Mouse (Mus musculus) stomach, embryonic 16.5 days (tissue): ENCODE measurements around the gene Ip6k1. TPM values are rescaled to one million over a fixed set of nuclear protein-coding genes. Genes with fewer than 3 reads are reported as not detected.

ENCODE experiments used
- ATAC-seq: fragments of 200-750 bp; cut with Nextera tagmentation; 2 replicates; pipeline ENCODE4 v1.8.0; 2017; ENCODE audit warnings: moderate number of reproducible peaks, moderate TSS enrichment; ENCODE audit not compliant: insufficient read depth, low FRiP score
- H3K27ac ChIP-seq: fragments of 300-500 bp; sonication (generic); 2 replicates; pipeline ENCODE4 v1.5.1; 2014; ENCODE audit warnings: low read length
- H3K27me3 ChIP-seq: fragments of 300-500 bp; sonication (generic); 2 replicates; pipeline ENCODE4 v1.6.1; 2014; ENCODE audit warnings: low read length, control low read depth, mixed read lengths; ENCODE audit not compliant: control insufficient read depth, insufficient read depth
- H3K36me3 ChIP-seq: fragments of 300-500 bp; sonication (generic); 2 replicates; pipeline ENCODE4 v1.6.1; 2014; ENCODE audit warnings: low read length; ENCODE audit not compliant: control insufficient read depth, insufficient read depth
- H3K4me1 ChIP-seq: fragments of 300-500 bp; sonication (generic); 2 replicates; pipeline ENCODE4 v1.6.1; 2014; ENCODE audit warnings: low read length, control low read depth, mixed read lengths; ENCODE audit not compliant: control insufficient read depth, insufficient read depth
- H3K4me2 ChIP-seq: fragments of 300-500 bp; sonication (generic); 2 replicates; pipeline ENCODE4 v1.6.1; 2014; ENCODE audit warnings: low read depth, low read length, mixed read lengths
- H3K4me3 ChIP-seq: fragments of 300-500 bp; sonication (generic); replicated peaks from 2 replicates; pipeline ENCODE4 v1.5.1; 2014; ENCODE audit warnings: mild to moderate bottlenecking, low read length
- H3K9ac ChIP-seq: fragments of 300-500 bp; sonication (generic); 2 replicates; pipeline ENCODE4 v1.6.1; 2014; ENCODE audit warnings: low read length
- H3K9me3 ChIP-seq: fragments of 300-500 bp; sonication (generic); replicated peaks from 2 replicates; pipeline ENCODE4 v1.6.1; 2016; ENCODE audit warnings: low read length, control low read depth; ENCODE audit not compliant: control insufficient read depth
- WGBS: fragments of 180-500 bp; shearing (Covaris S2); extraction: QIAGEN DNeasy Blood & Tissue Kit; methylation state at CpG from one replicate; pipeline ENCODE4 v1.1.7; 2014; 5-methylcytosine and 5-hydroxymethylcytosine counted together
- polyA plus RNA-seq: library from polyadenylated mRNA; unstranded; fragments of >200 nt; fragmentation: Nextera tagmentation; extraction: Ambion mirVana; gene quantifications from 2 replicates; pipeline ENCODE4 v1.2.1, GENCODE M21; 2015

The Ip6k1 gene
- polyA plus RNA-seq, 1 experiment from 2014 or later: 50.5 TPM

GRCm38 (mm10) chr9:108072481-108072924 lies 70.2 kb downstream of the Ip6k1 start:
- ATAC-seq: no peak
- 0 out of 2 replicates have a peak overlapping the region, but pooled peaks have one; percentile 9 for H3K9ac ChIP-seq
- no peaks in the 10 kb centered on the region for H3K27me3 ChIP-seq
- no peak overlapping the region for H3K4me2 ChIP-seq
- WGBS: 51% methylated on average over 9 of the region's 9 CpGs
- H3K4me1 ChIP-seq: 0 out of 2 replicates have a peak, but pooled peaks cover 4% of the 10 kb centered on the region
- no peaks in the 10 kb centered on the region for H3K9me3 ChIP-seq
- H3K27ac ChIP-seq: peak overlapping the region; percentile 64
- H3K4me3 ChIP-seq: no peak overlapping the region
- H3K36me3 ChIP-seq: peaks cover 13% of the 10 kb centered on the region

DNA sequence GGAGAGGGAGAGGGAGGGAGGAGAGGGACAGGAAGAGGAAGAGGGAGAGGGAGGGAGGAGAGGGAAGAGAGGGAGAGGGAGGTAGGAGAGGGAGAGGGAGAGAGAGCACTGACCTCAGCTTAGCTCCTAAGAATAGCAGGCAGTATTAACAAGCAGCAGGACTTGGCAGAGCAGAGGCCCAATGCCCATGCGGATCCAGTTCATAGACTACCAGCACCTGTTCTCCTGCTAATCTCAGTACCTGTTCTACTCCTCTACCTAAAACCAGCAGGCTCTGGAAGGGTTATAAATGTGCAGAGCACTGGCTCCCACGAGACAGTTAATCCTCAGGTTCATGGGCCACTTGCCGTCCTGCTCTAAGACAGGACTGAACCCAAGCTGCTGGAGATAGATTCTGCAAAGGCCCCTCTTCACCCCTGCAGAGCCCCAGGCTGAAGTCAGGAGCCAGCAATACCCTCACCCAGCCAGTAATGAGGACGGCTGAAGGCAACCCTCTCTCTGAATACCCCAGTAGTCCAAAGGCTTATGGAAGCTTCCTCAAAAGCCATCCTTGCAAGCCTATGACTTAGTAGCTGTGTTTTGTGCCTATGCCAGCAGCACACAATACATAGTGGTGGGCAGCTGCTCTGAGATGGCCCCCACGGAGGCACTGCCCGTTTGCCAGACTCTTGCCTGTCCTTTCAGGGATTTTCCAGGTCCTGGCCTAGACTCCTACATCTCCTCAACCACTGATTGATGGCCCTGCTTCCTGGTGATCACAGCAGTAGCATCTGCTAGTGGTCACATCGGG lies 71.0 kb downstream of the Ip6k1 start:
- ATAC-seq: no peak
- 68% methylated on average over 7 of the region's 7 CpGs for WGBS

GRCm38 (mm10) chr9:108080168-108080567 lies 77.9 kb downstream of the Ip6k1 start, which contains the start of gene Mst1:
TSS of gene Mst1 (plus strand) at chr9:108080436.
- Histone ChIP-seq H3K27me3 (peaks cover 21% of the 10 kb centered on the region), H3K4me2 (peak within 1 kb of the TSS; percentile 95), H3K36me3 (no peaks in the 10 kb centered on the region), H3K27ac (peak within 1 kb of the TSS; percentile 92), H3K9me3 (no peaks in the 10 kb centered on the region), H3K4me3 (peak within 1 kb of the TSS; percentile 95), H3K9ac (peak within 1 kb of the TSS; percentile 97), H3K4me1 (peaks cover 24% of the 10 kb centered on the region)
- WGBS: 66% methylated on average over 5 of the region's 5 CpGs
- peak; percentile 43; the same call in 1 of the 2 replicates for ATAC-seq

More for the DNA sequence above, 71.0 kb downstream of the Ip6k1 start:
- H3K27ac ChIP-seq: no peak overlapping the region
- H3K9me3 ChIP-seq: no peaks in the 10 kb centered on the region
- H3K36me3 ChIP-seq: peaks cover 13% of the 10 kb centered on the region
- H3K9ac ChIP-seq: no peak overlapping the region
- no peak overlapping the region for H3K4me3 ChIP-seq
- H3K27me3 ChIP-seq: no peaks in the 10 kb centered on the region
- H3K4me1 ChIP-seq: peaks cover 9% of the 10 kb centered on the region; the same call in 1 of the 2 replicates
- H3K4me2 ChIP-seq: no peak overlapping the region

DNA sequence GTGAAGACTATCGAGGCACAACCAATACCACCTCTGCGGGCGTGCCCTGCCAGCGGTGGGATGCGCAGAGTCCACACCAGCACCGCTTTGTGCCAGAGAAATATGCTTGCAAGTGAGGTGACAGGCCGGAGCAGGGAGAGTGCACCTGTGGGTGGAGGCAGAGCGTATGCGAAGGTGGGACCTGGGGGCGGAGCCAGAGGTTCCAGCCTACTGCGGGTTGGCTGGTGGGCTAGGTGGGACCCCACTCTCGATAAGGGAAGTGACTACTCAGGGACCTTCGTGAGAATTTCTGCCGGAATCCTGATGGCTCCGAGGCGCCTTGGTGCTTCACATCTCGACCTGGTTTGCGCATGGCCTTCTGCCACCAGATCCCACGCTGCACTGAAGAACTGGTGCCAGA lies 80.2 kb downstream of the Ip6k1 start:
- Histone ChIP-seq H3K4me2 (peak overlapping the region; percentile 43), H3K27ac (no peak overlapping the region), H3K27me3 (peaks cover 21% of the 10 kb centered on the region), H3K36me3 (peaks cover 10% of the 10 kb centered on the region), H3K4me1 (peaks cover 24% of the 10 kb centered on the region), H3K9me3 (no peaks in the 10 kb centered on the region), H3K9ac (peak overlapping the region; percentile 48), H3K4me3 (peak overlapping the region; percentile 28)
- no peak for ATAC-seq
- 7% methylated on average over 19 of the region's 19 CpGs for WGBS

GRCm38 (mm10) chr9:108082988-108083431 lies 80.7 kb downstream of the Ip6k1 start, which contains the start of gene Rnf123:
TSS of gene Rnf123 (minus strand) at chr9:108083346.
- Histone ChIP-seq H3K4me2 (peak within 1 kb of the TSS; percentile 43), H3K4me3 (peak within 1 kb of the TSS; percentile 28), H3K4me1 (peaks cover 22% of the 10 kb centered on the region), H3K36me3 (peaks cover 14% of the 10 kb centered on the region), H3K27me3 (peaks cover 21% of the 10 kb centered on the region), H3K27ac (no peak within 1 kb of the TSS), H3K9ac (peak within 1 kb of the TSS; percentile 48), H3K9me3 (no peaks in the 10 kb centered on the region)
- ATAC-seq: no peak
- 31% methylated on average over 12 of the region's 12 CpGs for WGBS

DNA sequence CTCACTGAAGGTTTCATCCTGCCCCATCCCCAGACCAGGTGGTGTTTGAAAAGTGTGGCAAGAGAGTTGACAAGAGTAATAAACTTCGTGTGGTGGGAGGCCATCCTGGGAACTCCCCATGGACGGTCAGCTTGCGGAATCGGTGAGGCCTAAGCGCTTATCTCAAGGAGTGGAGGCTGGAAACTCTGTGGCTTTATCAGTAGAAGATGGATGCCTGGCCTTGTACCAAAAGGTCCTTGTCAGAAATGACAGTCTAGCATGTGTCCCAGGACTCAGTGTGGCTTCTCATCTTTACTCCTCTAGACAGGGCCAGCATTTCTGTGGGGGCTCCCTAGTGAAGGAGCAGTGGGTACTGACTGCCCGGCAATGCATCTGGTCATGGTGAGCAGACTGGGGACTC lies 81.3 kb downstream of the Ip6k1 start:
- Histone ChIP-seq H3K4me2 (no peak overlapping the region), H3K9ac (no peak overlapping the region), H3K9me3 (no peaks in the 10 kb centered on the region), H3K27ac (no peak overlapping the region), H3K4me1 (peaks cover 18% of the 10 kb centered on the region), H3K27me3 (peaks cover 21% of the 10 kb centered on the region), H3K4me3 (no peak overlapping the region), H3K36me3 (peaks cover 16% of the 10 kb centered on the region)
- 73% methylated on average over 6 of the region's 6 CpGs for WGBS
- no peak for ATAC-seq

GRCm38 (mm10) chr9:108085261-108085660 lies 83.0 kb downstream of the Ip6k1 start:
- H3K4me1 ChIP-seq: peaks cover 8% of the 10 kb centered on the region
- no peak for ATAC-seq
- H3K9me3 ChIP-seq: no peaks in the 10 kb centered on the region
- no peak overlapping the region for H3K27ac ChIP-seq
- peaks cover 21% of the 10 kb centered on the region for H3K27me3 ChIP-seq
- 88% methylated on average over 4 of the region's 4 CpGs for WGBS
- peaks cover 24% of the 10 kb centered on the region for H3K36me3 ChIP-seq
- no peak overlapping the region for H3K4me3 ChIP-seq
- H3K9ac ChIP-seq: no peak overlapping the region
- no peak overlapping the region for H3K4me2 ChIP-seq

- no peak overlapping the region for H3K27ac ChIP-seq
- no peak overlapping the region for H3K4me2 ChIP-seq
- no peak overlapping the region for H3K4me3 ChIP-seq
- no peak overlapping the region for H3K9ac ChIP-seq
- no peaks in the 10 kb centered on the region for H3K27me3 ChIP-seq
- WGBS: 95% methylated on average over 7 of the region's 7 CpGs
- ATAC-seq: no peak
- peaks cover 12% of the 10 kb centered on the region for H3K4me1 ChIP-seq
- peaks cover 24% of the 10 kb centered on the region for H3K36me3 ChIP-seq
- H3K9me3 ChIP-seq: no peaks in the 10 kb centered on the region
Measured at GRCm38 (mm10) chr9:108090611-108091120, 88.4 kb downstream of the Ip6k1 start.

GRCm38 (mm10) chr9:108093586-108093985 lies 91.3 kb downstream of the Ip6k1 start:
- H3K36me3 ChIP-seq: peaks cover 8% of the 10 kb centered on the region; the same call in 1 of the 2 replicates
- peak overlapping the region; percentile 78 for H3K27ac ChIP-seq
- no peaks in the 10 kb centered on the region for H3K27me3 ChIP-seq
- peak overlapping the region; percentile 81 for H3K4me3 ChIP-seq
- peaks cover 20% of the 10 kb centered on the region for H3K4me1 ChIP-seq
- ATAC-seq: no peak
- no peaks in the 10 kb centered on the region for H3K9me3 ChIP-seq
- 65% methylated on average over 10 of the region's 10 CpGs for WGBS
- peak overlapping the region; percentile 99 for H3K4me2 ChIP-seq
- peak overlapping the region; percentile 86 for H3K9ac ChIP-seq
